Mouse (Mus musculus) embryonic stem cell, embryonic (primary cell): Measurements from ENCODE around the gene Gm20388.

ENCODE experiments used
- CTCF ChIA-PET, 4 experiments: fragments of 300-600 bp in 2 of 4; fragments of 350-600 bp in 2 of 4; sonication (Branson Sonifier 250); formaldehyde crosslinking; loops; one replicate each; lab custom pipeline; 2022; ENCODE audit warnings: inconsistent platforms in 2 of 4; lab: Charles Lee
- POLR2A ChIA-PET, 4 experiments: fragments of 300-600 bp in 2 of 4; fragments of 350-600 bp in 2 of 4; sonication (Branson Sonifier 250); formaldehyde crosslinking; loops; one replicate each; lab custom pipeline; 2022; ENCODE audit warnings: antibody characterized with exemption in 4 of 4, inconsistent platforms in 1 of 4; lab: Charles Lee

Gene Gm20388

GRCm38 (mm10) chr8:121104049-121104818, 1193.6 kb downstream of the Gm20388 start:
- ChIA-PET CTCF (interaction anchor here (0.5 to 2.8 kb wide), 69 partner anchors 8 to 839 kb away, joined by 3 to 15 read pairs (median 4); partner anchors contain the start of genes Foxc2 (in 3 of the 4), Cox4i1 (in 1 of the 4), Emc8 (in 1 of the 4) and Gm27021 (in 1 of the 4)), POLR2A (interaction anchor here in 1 of 4 experiments (0.6 kb wide), 1 partner anchor 421 kb away, joined by 4 read pairs; no protein-coding TSS in a partner anchor)

GRCm38 (mm10) chr8:121107668-121108656, 1197.3 kb downstream of the Gm20388 start, which contains the start of gene Mthfsd:
Gene Mthfsd (minus strand): TSS chr8:121108392.
- ChIA-PET CTCF (interaction anchor here in 3 of 4 experiments (0.6 to 1.4 kb wide), 8 partner anchors 10 to 495 kb away, joined by 3 to 7 read pairs (median 4); no protein-coding TSS in a partner anchor), POLR2A (interaction anchor here (0.6 to 1.8 kb wide), 11 partner anchors 8 to 413 kb away, joined by 3 to 6 read pairs (median 3); partner anchors contain the start of gene Foxc2 (in 2 of the 4))

- POLR2A ChIA-PET, result interaction anchor here (0.6 to 1.8 kb wide), 10 partner anchors 8 to 412 kb away, joined by 3 to 4 read pairs (median 3); partner anchors contain the start of gene Foxc2 (in 1 of the 4)
These were observed 1198.0 kb downstream of the Gm20388 start for GRCm38 (mm10) chr8:121108657-121109056.

GRCm38 (mm10) chr8:121111145-121111907, 1200.7 kb downstream of the Gm20388 start:
- CTCF ChIA-PET, result interaction anchor here in 2 of 4 experiments (0.6 to 5.7 kb wide), 4 partner anchors 402 to 421 kb away, joined by 3 to 32 read pairs (median 3); no protein-coding TSS in a partner anchor
- POLR2A ChIA-PET, result interaction anchor here in 2 of 4 experiments (0.6 to 1.4 kb wide), 3 partner anchors 94 to 430 kb away, joined by 3 to 4 read pairs (median 4); no protein-coding TSS in a partner anchor

More at GRCm38 (mm10) chr8:121108657-121109056, 1198.0 kb downstream of the Gm20388 start:
- CTCF ChIA-PET, result interaction anchor here in 3 of 4 experiments (0.5 to 1.4 kb wide), 9 partner anchors 9 to 494 kb away, joined by 3 to 7 read pairs (median 3); no protein-coding TSS in a partner anchor

GRCm38 (mm10) chr8:121113261-121113660, 1202.6 kb downstream of the Gm20388 start:
- CTCF ChIA-PET, result interaction anchor here (0.6 to 5.7 kb wide), 20 partner anchors 8 to 419 kb away, joined by 3 to 32 read pairs (median 4); no protein-coding TSS in a partner anchor
- POLR2A ChIA-PET, result no interaction called here

- CTCF ChIA-PET, result interaction anchor here (0.6 to 5.7 kb wide), 14 partner anchors 10 to 757 kb away, joined by 3 to 32 read pairs (median 4); partner anchors contain the start of gene Irf8 (in 1 of the 4)
- POLR2A ChIA-PET, result interaction anchor here (0.7 to 1.4 kb wide), 4 partner anchors 10 to 355 kb away, joined by 3 to 9 read pairs (median 4); no protein-coding TSS in a partner anchor
These were observed 1204.5 kb downstream of the Gm20388 start for GRCm38 (mm10) chr8:121115136-121115535.

- POLR2A ChIA-PET, result interaction anchor here (0.5 to 1.8 kb wide), 8 partner anchors 8 to 532 kb away, joined by 3 to 9 read pairs (median 4); partner anchors contain the start of genes Foxl1 (in 1 of the 4) and Mthfsd (in 1 of the 4)
- CTCF ChIA-PET, result interaction anchor here (0.6 to 5.7 kb wide), 22 partner anchors 9 to 1720 kb away, joined by 3 to 32 read pairs (median 4); partner anchors contain the start of genes Foxl1 (in 1 of the 4) and Irf8 (in 1 of the 4)
These were observed 1205.3 kb downstream of the Gm20388 start, which contains the start of gene Foxc2 for GRCm38 (mm10) chr8:121115948-121116347. Gene Foxc2 (plus strand): TSS chr8:121116171.

- ChIA-PET POLR2A (interaction anchor here (0.6 to 1.8 kb wide), 6 partner anchors 9 to 205 kb away, joined by 3 to 9 read pairs (median 4); partner anchors contain the start of genes Foxl1 (in 1 of the 4) and Mthfsd (in 1 of the 4)), CTCF (interaction anchor here in 3 of 4 experiments (0.9 to 5.7 kb wide), 14 partner anchors 9 to 425 kb away, joined by 3 to 32 read pairs (median 5); partner anchors contain the start of gene Foxl1 (in 1 of the 3))
These were observed 1206.0 kb downstream of the Gm20388 start for GRCm38 (mm10) chr8:121116591-121117185.

GRCm38 (mm10) chr8:121117186-121117651, 1206.6 kb downstream of the Gm20388 start:
- CTCF ChIA-PET, result interaction anchor here in 3 of 4 experiments (0.9 to 5.7 kb wide), 11 partner anchors 8 to 425 kb away, joined by 3 to 32 read pairs (median 5); partner anchors contain the start of gene Foxl1 (in 1 of the 3)
- POLR2A ChIA-PET, result interaction anchor here (0.6 to 1.8 kb wide), 5 partner anchors 9 to 205 kb away, joined by 3 to 4 read pairs (median 4); partner anchors contain the start of genes Foxl1 (in 1 of the 4) and Mthfsd (in 1 of the 4)

GRCm38 (mm10) chr8:121117906-121118305, 1207.3 kb downstream of the Gm20388 start:
- ChIA-PET POLR2A (interaction anchor here in 3 of 4 experiments (0.6 to 1.5 kb wide), 6 partner anchors 8 to 30 kb away, joined by 3 to 4 read pairs (median 3); partner anchors contain the start of gene Mthfsd (in 1 of the 3)), CTCF (interaction anchor here in 3 of 4 experiments (0.5 to 1.2 kb wide), 4 partner anchors 10 to 97 kb away, joined by 3 to 13 read pairs (median 5); partner anchors contain the start of gene Mthfsd (in 1 of the 3))

- CTCF ChIA-PET, result interaction anchor here in 2 of 4 experiments (1.1 to 1.2 kb wide), 3 partner anchors 10 to 96 kb away, joined by 3 to 5 read pairs (median 5); partner anchors contain the start of gene Mthfsd (in 1 of the 2)
- POLR2A ChIA-PET, result interaction anchor here in 3 of 4 experiments (0.5 to 1.3 kb wide), 6 partner anchors 8 to 366 kb away, joined by 3 to 4 read pairs (median 4); partner anchors contain the start of gene Mthfsd (in 1 of the 3)
These were observed 1208.2 kb downstream of the Gm20388 start for GRCm38 (mm10) chr8:121118634-121119420.

GRCm38 (mm10) chr8:121119635-121120455, 1209.2 kb downstream of the Gm20388 start:
- ChIA-PET POLR2A (interaction anchor here in 2 of 4 experiments (0.5 to 0.6 kb wide), 2 partner anchors 55 to 365 kb away, joined by 4 read pairs; no protein-coding TSS in a partner anchor), CTCF (interaction anchor here in 1 of 4 experiments (0.6 kb wide), 1 partner anchor 742 kb away, joined by 4 read pairs; no protein-coding TSS in a partner anchor)
